Mouse (Mus musculus): ENCODE data around the gene Acvr2b.
"Not testable (repeated sequence)": the region's sequence is repeated elsewhere in the genome, so short reads cannot be mapped to it uniquely, and the experiment has no call there.

Acvr2b gene

GRCm38 (mm10) chr9:119401801-119402214, at the start of gene Acvr2b:
TSS of gene Acvr2b (plus strand) at chr9:119402118.
- in situ Hi-C loops (cut with MseI, MboI), result no loop called here

DNA sequence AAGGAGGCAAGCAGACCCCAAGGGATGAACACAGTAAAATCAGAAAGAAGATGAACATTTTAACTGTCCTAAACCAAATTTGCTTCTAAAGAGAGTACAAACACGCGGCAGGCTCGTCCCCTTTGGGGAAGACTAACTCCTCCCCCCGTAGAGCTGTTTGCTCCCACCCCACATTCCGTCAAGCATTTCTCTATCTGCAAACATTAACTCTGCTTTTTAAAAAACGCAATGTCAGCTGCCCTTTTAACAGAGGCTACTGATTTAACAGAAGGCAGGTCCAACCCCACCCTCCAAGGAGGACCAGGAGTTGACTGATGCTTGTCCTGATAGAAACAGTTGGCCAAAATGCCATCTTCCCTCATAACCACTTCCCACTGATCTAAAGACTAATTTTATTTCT, 48.0 kb upstream of the Acvr2b start:
- in situ Hi-C loops (cut with MseI, MboI), result no loop called here

- in situ Hi-C loops (cut with MseI, MboI), result no loop called here
Observed at GRCm38 (mm10) chr9:119355943-119356342, 46.0 kb upstream of the Acvr2b start.

- in situ Hi-C loops (cut with MseI, MboI), result no loop called here
Observed at GRCm38 (mm10) chr9:119357331-119358057, 44.4 kb upstream of the Acvr2b start, which contains the start of gene Xylb. TSS of gene Xylb (plus strand) at chr9:119357381.

DNA sequence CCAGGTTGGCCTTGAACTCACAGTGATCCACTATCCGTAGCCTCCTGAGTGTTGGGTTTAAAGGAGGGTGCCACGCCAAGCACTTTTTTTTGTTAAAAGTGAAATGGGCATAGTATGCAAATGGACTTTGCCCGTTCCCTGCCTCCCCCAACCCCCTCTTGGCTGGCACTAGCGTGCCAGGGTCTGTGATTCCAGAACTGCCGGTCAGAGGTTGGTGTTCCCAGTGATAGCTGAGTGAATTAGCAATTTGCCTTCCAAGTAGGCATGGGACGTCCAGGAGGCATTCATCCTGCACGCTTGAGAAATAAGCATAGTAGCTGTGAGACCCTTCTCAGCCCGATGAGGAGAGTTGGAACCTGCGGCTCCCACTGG, 43.9 kb upstream of the Acvr2b start:
- in situ Hi-C loops (cut with MseI, MboI), result no loop called here

GRCm38 (mm10) chr9:119361416-119361815, 40.5 kb upstream of the Acvr2b start:
- in situ Hi-C loops (cut with MseI, MboI), result no loop called here

DNA sequence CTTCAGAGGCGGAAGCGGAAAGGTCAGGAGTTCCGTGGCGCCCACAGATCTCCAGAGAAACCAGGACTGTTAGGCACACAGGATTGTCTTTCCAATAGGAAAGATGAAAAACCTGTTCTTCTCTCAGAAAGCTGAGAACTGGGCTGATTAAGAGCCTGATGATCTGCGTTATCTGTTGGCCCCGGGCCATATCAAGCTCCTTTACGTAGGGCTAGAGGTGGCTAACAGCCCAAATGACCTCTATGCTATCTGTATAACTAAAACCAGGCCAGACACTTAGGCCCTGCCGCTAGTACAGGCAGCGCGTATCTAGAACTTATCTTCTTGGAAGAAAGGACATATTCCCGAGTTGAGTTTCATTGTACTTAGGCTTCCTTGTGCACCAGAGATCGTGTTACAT, 38.7 kb upstream of the Acvr2b start:
- in situ Hi-C loops (cut with MseI, MboI), result no loop called here

DNA sequence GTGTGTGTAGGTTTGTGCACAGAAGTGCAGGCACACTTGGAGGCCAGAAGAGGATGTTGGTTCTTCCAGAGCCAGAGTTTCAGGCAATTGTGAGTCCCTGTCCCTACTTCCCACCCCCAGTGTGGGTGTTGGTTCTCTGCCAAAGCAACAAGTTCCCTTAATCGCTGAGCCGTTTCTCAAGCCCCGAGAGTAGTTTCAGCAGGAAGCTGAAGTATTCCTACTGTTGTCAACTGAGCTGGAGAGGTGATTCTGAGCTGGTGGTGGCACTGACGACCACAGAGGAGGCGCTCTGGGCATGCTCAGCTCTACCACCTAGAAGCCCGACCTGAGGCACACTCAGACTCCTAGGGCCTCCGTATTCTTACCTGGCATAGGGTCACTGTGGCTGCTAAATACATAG, 36.6 kb upstream of the Acvr2b start, which contains the start of gene Slc22a14:
TSS of gene Slc22a14 (minus strand) at position 270 of the 400 bp plus-strand sequence.
- in situ Hi-C loops (cut with MseI, MboI), result no loop called here

GRCm38 (mm10) chr9:119368367-119368766, 33.6 kb upstream of the Acvr2b start:
- in situ Hi-C loops (cut with MseI, MboI), result no loop called here

DNA sequence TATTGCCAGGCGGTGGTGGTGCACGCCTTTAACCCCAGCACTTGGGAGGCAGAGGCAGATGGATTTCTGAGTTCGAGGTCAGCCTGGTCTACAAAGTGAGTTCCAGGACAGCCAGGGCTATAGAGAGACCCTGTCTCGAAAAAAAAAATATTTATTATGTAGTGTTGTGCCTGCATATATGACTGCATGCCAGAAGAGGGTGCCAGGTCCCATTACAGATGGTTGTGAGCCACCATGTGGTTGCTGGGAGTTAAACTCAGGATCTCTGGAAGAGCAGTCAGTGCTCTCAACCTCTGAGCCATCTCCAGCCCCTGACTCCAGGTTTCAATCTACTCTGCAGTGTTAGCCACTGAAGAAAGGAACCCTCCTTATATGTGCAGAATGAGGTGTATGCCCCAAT, 31.1 kb upstream of the Acvr2b start:
- in situ Hi-C loops (cut with MseI, MboI), result not testable (repeated sequence)

DNA sequence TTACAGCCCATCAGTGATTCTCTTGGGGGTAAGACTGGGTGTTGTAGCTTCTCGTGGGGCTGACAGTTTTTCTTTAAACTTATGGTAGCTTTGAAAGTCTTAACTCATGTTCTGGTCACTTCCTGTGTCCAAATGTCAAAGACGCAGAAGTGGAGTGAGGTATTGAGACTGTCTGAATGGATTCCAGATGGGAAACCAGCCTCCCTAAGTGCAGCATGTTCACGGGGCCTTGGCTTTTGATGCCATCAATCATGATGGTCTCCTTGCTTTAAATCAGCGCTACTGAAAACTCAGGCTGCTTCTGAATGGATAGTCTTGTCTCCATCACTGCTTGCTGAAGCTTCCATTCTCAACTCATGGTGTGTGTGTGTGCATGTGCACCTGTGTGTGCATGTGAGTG, 30.7 kb upstream of the Acvr2b start:
- in situ Hi-C loops (cut with MseI, MboI), result no loop called here

- in situ Hi-C loops (cut with MseI, MboI), result no loop called here
Observed at GRCm38 (mm10) chr9:119375008-119375407, 26.9 kb upstream of the Acvr2b start.

DNA sequence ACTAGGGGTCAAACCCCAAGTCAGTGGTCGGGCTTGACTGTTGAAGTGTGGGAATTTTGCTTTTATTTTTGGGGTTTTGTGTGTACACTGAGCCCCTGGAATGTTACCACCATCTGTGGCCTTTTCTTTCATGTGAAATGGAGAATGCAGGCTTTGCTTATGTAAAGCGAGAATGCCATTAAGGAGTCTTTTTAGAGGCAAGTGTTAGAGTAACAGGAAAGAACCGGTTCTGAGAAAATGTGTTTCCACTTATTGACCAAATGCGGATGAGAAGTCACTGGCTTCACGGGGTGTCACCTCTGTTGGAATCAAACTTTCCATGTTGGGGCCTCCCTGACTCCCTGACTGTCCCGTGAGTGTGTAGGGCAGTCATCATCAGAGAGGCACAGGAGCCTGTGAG, 26.4 kb upstream of the Acvr2b start:
- in situ Hi-C loops (cut with MseI, MboI), result no loop called here

DNA sequence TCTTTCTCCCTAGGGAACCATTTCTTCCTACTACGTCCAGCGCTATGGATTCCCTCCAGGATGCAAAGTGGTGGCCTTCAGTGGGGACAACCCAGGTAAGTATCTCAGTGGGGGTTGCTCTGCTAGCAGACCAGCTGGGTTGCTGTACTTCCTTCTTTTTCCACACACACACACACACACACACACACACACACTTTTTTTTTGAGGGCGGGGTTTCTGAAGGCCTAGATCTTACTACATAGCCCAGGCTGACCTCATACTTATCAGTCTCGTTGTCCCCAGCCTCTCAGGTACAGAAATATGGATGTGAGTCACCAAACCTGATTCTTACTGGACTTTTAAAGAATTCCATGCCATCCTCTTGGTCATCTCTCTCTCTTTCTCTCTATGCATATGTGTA, 23.7 kb upstream of the Acvr2b start:
- in situ Hi-C loops (cut with MseI, MboI), result no loop called here

- in situ Hi-C loops (cut with MseI, MboI), result no loop called here
Observed at GRCm38 (mm10) chr9:119382603-119383002, 19.3 kb upstream of the Acvr2b start.

DNA sequence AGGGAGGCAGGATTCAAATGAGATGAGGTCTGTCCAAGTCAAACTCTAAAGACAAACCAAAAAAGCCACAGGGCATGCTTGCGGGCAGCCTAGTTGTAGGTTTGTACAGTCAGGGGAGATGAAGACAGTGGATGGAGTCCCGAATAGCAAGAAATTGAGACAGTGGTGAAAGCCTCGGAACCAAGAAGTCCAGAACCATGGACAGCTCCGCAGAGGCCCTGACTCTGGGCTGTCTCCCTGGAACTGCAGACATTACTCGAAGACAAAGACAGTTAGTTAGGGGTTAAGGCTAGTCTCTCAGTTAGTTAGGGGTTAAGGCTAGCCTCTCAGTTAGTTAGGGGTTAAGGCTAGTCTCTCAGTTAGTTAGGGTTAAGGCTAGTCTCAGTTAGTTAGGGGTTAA, 13.0 kb upstream of the Acvr2b start:
- in situ Hi-C loops (cut with MseI, MboI), result no loop called here

- in situ Hi-C loops (cut with MseI, MboI), result no loop called here
Observed at GRCm38 (mm10) chr9:119390214-119390613, 11.7 kb upstream of the Acvr2b start.

DNA sequence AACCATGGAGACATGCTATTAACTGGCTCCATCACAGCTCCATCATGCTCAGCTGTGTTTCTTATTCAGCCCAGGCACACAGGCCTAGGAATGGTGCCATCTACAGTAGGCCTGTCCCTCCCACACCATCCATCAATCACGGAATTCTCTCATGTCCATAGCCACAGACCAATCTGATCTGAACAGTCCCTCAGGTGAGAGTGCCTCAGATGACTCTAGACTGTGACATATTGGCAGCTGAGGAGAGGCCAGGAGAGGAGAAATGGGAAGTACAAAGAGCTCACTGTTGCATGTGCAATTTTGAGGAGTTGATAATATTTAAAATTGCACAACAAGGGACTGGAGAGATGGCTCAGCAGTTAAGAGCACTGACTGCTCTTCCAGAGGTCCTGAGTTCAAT, 7.1 kb upstream of the Acvr2b start:
- in situ Hi-C loops (cut with MseI, MboI), result no loop called here

- in situ Hi-C loops (cut with MseI, MboI), result no loop called here
Observed at GRCm38 (mm10) chr9:119401351-119401750, 567 bp upstream of the Acvr2b start.

DNA sequence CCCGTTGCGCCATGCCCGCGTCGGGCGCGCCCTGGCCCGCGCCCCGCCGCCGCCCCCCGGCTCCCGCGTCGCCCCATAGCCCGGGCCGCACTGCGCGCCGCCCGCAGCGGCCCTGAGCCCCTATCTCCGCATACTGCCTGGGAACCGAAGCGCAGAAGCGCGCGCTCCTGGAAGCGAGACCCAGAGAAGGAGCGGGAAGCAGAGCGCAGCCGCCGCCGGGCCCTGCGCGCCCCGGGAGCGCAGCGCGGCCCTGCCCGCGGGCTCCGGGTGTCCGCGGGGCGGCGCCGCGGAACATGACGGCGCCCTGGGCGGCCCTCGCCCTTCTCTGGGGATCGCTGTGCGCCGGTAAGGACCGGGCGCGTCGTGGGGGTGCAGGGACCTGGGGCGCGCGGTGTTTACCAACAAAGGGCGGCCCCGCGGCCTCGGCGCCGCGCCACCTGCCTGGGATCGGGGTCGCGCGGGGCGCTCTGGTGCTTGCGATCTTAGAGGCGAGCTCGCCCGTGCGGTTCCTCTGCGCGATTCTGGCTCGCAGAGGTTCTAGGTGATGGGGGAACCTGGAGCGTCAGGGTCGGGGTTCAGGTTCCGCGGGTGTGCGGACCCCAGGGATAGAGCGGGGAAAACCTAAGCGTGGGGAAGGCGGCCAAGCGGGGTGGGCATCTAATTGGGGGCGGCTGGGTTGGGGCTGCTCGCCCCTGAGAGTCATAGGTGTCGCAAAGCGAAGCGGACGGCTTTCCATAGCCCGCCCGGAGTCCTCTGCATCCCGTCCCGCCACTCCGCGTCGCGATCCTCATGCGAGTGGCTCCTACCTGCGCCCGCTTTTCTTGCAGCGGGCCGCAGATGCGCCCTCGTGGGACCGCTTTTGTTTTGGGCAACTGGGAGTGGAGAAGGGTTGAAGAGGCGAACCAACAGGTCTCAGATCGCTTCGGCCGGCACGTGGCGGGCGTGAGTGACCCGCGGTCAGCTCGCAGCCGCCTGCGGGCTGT, 626 bp downstream of the Acvr2b start:
- in situ Hi-C loops (cut with MseI, MboI), result no loop called here

DNA sequence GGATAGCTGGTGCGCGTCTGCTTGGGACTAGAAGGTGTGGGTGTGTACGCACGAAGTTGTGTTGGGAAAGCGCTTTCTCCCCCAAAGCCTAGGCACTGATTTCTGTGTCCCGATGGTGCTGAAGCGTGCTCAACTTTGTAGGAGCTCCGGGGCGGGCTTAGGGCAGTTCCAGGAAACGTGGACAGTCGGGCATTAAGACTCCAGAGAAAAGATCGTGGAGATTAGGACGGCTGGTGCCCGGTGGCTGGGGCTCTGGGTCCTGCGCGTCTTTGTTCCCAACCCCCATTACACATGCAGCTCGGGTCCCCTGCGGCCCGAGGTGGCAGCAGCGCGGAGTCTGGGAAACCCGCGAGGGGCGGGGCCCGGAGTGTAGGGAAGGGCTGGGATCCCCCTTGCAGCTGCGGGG, 1.3 kb downstream of the Acvr2b start:
- in situ Hi-C loops (cut with MseI, MboI), result no loop called here

- in situ Hi-C loops (cut with MseI, MboI), result no loop called here
Observed at GRCm38 (mm10) chr9:119404090-119404489, 2.2 kb downstream of the Acvr2b start.

DNA sequence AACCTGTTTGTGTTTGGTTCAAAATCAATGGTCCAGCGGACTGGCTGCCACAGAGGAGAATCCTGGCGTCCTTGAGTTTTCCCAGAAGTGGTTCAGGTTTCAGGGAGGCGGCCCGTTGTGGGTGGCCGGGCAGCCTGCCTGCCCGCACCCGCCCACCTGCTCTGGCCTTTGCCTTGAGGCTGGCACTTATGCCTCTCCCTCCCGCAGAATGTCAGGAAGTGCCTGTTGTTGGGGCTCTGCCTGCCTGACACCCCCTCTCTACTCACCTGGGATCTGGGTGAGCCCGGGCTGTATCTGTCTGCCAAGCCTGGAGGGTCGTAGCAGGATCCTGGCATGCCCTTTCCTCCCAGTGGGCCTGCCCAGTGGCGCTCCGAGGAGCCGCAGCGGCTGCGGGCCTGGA, 6.0 kb downstream of the Acvr2b start:
- in situ Hi-C loops (cut with MseI, MboI), result no loop called here
